Mouse (Mus musculus): ENCODE measurements around the gene Slc35e4. TPM values are rescaled to one million over a fixed set of nuclear protein-coding genes. Genes with fewer than 3 reads are reported as not detected.

Gene Slc35e4
- polyA plus RNA-seq, 1 experiment, result 20.7 TPM

GRCm38 (mm10) chr11:3883711-3884110, 30.8 kb downstream of the Slc35e4 start:
- Histone ChIP-seq H3K27ac (ENCODE audit: insufficient read depth, low read length) (no peak overlapping the region), H3K4me3 (ENCODE audit: insufficient read depth, low read length) (no peak overlapping the region), H3K4me1 (ENCODE audit: control insufficient read depth, insufficient read depth, low read length) (peaks cover 3% of the 10 kb centered on the region; the same call in 1 of the 2 replicates)
- TF ChIP-seq POLR2A (IDR thresholded peaks at IDR 0.05; ENCODE audit: extremely low read depth, insufficient read depth, low read length), result no peak
- TF ChIP-seq CTCF (IDR thresholded peaks at IDR 0.05; ENCODE audit: extremely low read depth, insufficient read depth, low read length), result no peak

GRCm38 (mm10) chr11:3879836-3880235, 34.6 kb downstream of the Slc35e4 start:
- TF ChIP-seq CTCF (IDR thresholded peaks at IDR 0.05; ENCODE audit: extremely low read depth, insufficient read depth, low read length), result peak; percentile 83
- no peak for TF ChIP-seq POLR2A (IDR thresholded peaks at IDR 0.05; ENCODE audit: extremely low read depth, insufficient read depth, low read length)
- no peak overlapping the region for H3K27ac ChIP-seq (ENCODE audit: insufficient read depth, low read length)
- no peaks in the 10 kb centered on the region for H3K4me1 ChIP-seq (ENCODE audit: control insufficient read depth, insufficient read depth, low read length)
- H3K4me3 ChIP-seq (ENCODE audit: insufficient read depth, low read length), result no peak overlapping the region

GRCm38 (mm10) chr11:3878660-3879059, 35.8 kb downstream of the Slc35e4 start:
- H3K27ac ChIP-seq (ENCODE audit: insufficient read depth, low read length), result no peak overlapping the region
- no peak overlapping the region for H3K4me3 ChIP-seq (ENCODE audit: insufficient read depth, low read length)
- TF ChIP-seq CTCF (IDR thresholded peaks at IDR 0.05; ENCODE audit: extremely low read depth, insufficient read depth, low read length), result no peak
- TF ChIP-seq POLR2A (IDR thresholded peaks at IDR 0.05; ENCODE audit: extremely low read depth, insufficient read depth, low read length), result no peak

GRCm38 (mm10) chr11:3876419-3876818, 38.0 kb downstream of the Slc35e4 start:
- H3K27ac ChIP-seq (ENCODE audit: insufficient read depth, low read length), result no peak overlapping the region
- no peaks in the 10 kb centered on the region for H3K4me1 ChIP-seq (ENCODE audit: control insufficient read depth, insufficient read depth, low read length)
- TF ChIP-seq POLR2A (IDR thresholded peaks at IDR 0.05; ENCODE audit: extremely low read depth, insufficient read depth, low read length), result no peak
- no peak for TF ChIP-seq CTCF (IDR thresholded peaks at IDR 0.05; ENCODE audit: extremely low read depth, insufficient read depth, low read length)
- no peak overlapping the region for H3K4me3 ChIP-seq (ENCODE audit: insufficient read depth, low read length)

More at GRCm38 (mm10) chr11:3878660-3879059, 35.8 kb downstream of the Slc35e4 start:
- no peaks in the 10 kb centered on the region for H3K4me1 ChIP-seq (ENCODE audit: control insufficient read depth, insufficient read depth, low read length)

DNA sequence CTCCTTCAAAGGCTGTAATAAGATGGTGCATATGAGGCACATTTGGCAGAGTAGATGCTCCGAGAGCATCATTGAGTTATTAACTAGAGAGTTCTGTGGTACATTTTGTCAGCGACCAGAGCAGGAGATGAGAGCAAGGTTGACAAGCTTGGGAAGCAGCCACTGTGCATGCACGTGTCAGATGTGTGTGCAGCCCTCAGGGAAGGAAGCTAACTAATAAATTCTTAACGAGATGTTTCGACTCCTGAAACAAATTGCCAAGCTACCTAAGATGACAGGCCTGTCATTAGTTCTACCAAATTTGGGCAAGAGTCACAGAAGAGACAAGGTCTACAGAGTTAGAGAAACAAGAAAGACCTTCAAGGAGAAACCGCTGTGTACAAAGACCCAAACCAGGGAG, 50.1 kb downstream of the Slc35e4 start:
- H3K4me1 ChIP-seq (ENCODE audit: control insufficient read depth, insufficient read depth, low read length), result peaks cover 5% of the 10 kb centered on the region
- H3K27ac ChIP-seq (ENCODE audit: insufficient read depth, low read length), result no peak overlapping the region
- peak overlapping the region; percentile 71 for H3K4me3 ChIP-seq (ENCODE audit: insufficient read depth, low read length)
- TF ChIP-seq POLR2A (IDR thresholded peaks at IDR 0.05; ENCODE audit: extremely low read depth, insufficient read depth, low read length), result no peak

DNA sequence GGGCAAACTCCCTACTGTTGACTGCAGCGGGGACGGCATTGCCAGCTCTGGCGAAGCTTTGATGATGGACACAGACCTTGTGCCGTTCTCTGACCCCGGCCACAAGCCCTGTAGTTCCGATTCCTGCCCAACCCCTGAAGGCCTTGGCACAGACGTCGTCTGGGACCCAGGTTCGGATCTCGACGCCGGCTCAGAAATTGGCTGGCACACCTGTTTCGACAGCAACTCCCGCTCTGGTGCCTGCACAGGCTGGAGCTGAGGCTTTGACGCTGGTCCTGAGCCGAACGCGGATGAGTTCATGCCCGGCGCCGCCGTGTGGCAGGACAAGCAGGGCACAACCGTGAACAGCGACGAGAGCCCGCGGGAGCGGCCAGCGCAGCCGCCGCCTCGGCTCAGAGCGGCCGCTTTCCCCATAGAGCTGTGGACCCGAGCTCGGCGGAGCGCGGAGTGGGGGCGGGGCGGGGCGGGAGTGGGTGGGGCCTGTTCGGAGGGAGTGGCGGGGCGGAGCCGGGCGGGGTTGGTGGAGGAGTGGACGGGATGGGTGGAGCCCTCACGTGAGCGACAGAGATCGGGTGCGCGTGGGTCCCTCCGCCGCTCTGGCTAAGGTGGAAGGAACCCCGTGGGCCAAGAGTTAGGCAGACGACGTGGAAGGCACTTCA, 50.9 kb downstream of the Slc35e4 start, which contains the start of gene Osbp2:
Osbp2 (minus strand) TSS at position 450 of the 659 bp plus-strand sequence.
- Histone ChIP-seq H3K4me3 (ENCODE audit: insufficient read depth, low read length) (peak within 1 kb of the TSS; percentile 71), H3K27ac (ENCODE audit: insufficient read depth, low read length) (peak within 1 kb of the TSS; percentile 39; the same call in 1 of the 2 replicates), H3K4me1 (ENCODE audit: control insufficient read depth, insufficient read depth, low read length) (peaks cover 5% of the 10 kb centered on the region)
- TF ChIP-seq CTCF (IDR thresholded peaks at IDR 0.05; ENCODE audit: extremely low read depth, insufficient read depth, low read length), result no peak
- TF ChIP-seq POLR2A (IDR thresholded peaks at IDR 0.05; ENCODE audit: extremely low read depth, insufficient read depth, low read length), result peak; percentile 43; the same call in 1 of the 2 replicates

DNA sequence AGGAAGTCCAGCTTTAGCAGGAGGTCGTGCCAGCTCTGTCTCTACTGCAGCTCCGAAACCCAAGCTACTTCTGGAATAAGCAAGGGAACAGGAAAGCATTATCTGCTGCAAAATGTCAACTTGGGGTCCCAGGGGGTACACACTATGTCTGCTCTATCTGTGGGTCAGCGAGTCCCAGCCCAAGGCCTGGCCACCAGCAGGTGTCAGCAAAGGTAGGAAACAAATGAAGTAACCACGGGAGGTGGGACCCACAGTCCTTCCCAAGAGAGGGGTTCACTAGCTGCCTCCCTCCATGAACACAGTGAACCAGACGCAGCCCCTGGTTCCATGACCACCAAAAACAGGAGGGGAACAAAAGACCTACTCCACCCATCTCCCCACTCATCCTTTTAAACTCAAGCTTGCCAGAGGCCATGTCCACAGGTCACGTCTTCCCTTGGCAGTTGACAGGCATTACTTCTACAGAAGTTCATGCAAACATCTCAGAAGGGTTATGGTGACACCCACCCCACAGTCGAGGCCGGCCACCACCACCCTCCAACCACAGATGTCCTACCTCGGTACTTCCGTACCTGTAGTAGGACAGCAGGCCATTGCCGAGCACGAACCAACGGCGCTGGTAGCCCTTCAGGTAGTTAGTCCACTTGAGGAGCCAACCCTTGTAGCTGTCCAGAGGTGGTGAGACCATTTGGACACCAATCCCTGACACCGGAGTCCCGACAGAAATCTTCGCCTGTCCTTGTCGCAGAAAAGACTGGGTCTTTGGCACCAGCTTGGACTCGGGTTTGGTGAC, 51.6 kb downstream of the Slc35e4 start:
- peak overlapping the region; percentile 39; the same call in 1 of the 2 replicates for H3K27ac ChIP-seq (ENCODE audit: insufficient read depth, low read length)
- peak overlapping the region; percentile 71 for H3K4me3 ChIP-seq (ENCODE audit: insufficient read depth, low read length)
- TF ChIP-seq POLR2A (IDR thresholded peaks at IDR 0.05; ENCODE audit: extremely low read depth, insufficient read depth, low read length), result no peak
- peaks cover 5% of the 10 kb centered on the region for H3K4me1 ChIP-seq (ENCODE audit: control insufficient read depth, insufficient read depth, low read length)

DNA sequence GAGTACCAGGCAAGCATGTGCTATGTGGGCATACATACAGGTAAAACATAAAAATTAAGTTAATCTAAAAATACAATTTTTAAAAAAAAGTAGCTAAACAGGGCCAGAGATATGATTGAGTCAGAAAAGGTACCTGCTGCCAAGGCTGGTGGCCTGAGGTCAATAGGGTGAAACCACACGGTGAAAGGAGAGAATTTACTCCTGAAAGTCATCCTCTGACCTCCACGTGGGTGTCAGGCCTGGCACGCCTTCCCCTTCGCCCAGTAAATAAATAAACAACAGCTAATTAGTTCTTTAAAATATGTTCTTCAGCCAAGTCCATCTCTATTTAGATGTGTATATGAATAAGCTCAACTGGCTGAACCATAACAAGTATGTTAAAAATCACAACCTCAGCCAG, 54.1 kb downstream of the Slc35e4 start:
- TF ChIP-seq CTCF (IDR thresholded peaks at IDR 0.05; ENCODE audit: extremely low read depth, insufficient read depth, low read length) (no peak), POLR2A (IDR thresholded peaks at IDR 0.05; ENCODE audit: extremely low read depth, insufficient read depth, low read length) (no peak)
- no peak overlapping the region for H3K27ac ChIP-seq (ENCODE audit: insufficient read depth, low read length)
- peaks cover 7% of the 10 kb centered on the region for H3K4me1 ChIP-seq (ENCODE audit: control insufficient read depth, insufficient read depth, low read length)
- H3K4me3 ChIP-seq (ENCODE audit: insufficient read depth, low read length), result no peak overlapping the region; the same call in 1 of the 2 replicates

GRCm38 (mm10) chr11:3859778-3860177, 54.7 kb downstream of the Slc35e4 start:
- H3K27ac ChIP-seq (ENCODE audit: insufficient read depth, low read length), result no peak overlapping the region
- H3K4me1 ChIP-seq (ENCODE audit: control insufficient read depth, insufficient read depth, low read length), result peaks cover 7% of the 10 kb centered on the region
- TF ChIP-seq POLR2A (IDR thresholded peaks at IDR 0.05; ENCODE audit: extremely low read depth, insufficient read depth, low read length), result no peak
- TF ChIP-seq CTCF (IDR thresholded peaks at IDR 0.05; ENCODE audit: extremely low read depth, insufficient read depth, low read length), result no peak
- H3K4me3 ChIP-seq (ENCODE audit: insufficient read depth, low read length), result no peak overlapping the region

DNA sequence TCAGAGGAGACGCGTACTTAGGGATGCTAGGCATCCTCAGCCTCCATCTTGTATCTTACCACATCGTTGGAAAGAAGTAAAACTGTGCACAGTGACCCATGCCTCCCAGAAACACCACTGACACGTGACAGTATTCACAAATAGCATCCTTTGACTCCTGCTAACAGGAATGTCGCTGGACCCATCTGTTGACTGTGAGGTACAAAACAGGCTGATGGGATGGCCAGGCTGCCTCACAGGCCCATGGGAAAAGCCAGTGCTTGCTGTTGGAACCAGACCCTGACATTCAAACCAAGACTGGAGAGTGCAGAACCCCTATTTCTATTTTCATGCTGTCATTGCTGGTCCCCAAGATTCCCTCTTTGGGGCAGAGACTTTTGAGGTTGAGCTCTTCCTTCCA, 56.6 kb downstream of the Slc35e4 start:
- Histone ChIP-seq H3K27ac (ENCODE audit: insufficient read depth, low read length) (no peak overlapping the region), H3K4me1 (ENCODE audit: control insufficient read depth, insufficient read depth, low read length) (peaks cover 10% of the 10 kb centered on the region), H3K4me3 (ENCODE audit: insufficient read depth, low read length) (no peak overlapping the region)
- TF ChIP-seq CTCF (IDR thresholded peaks at IDR 0.05; ENCODE audit: extremely low read depth, insufficient read depth, low read length) (no peak), POLR2A (IDR thresholded peaks at IDR 0.05; ENCODE audit: extremely low read depth, insufficient read depth, low read length) (no peak)

Other genes with a start within 250 kb of the Slc35e4 start
- 129 and 131 TPM in 2 replicates for gene Osbp2, start 50.8 kb downstream of the Slc35e4 start, polyA plus RNA-seq (2012; rRNA removed)
- 0.25 and 0.29 TPM in 2 replicates for gene 4921536K21Rik, start 19.6 kb downstream of the Slc35e4 start, polyA plus RNA-seq (2012; rRNA removed)
- 19.3 and 19.4 TPM in 2 replicates for gene Dusp18, start 19.4 kb downstream of the Slc35e4 start, polyA plus RNA-seq (2012; rRNA removed)
- gene Tcn2, start 17.5 kb upstream of the Slc35e4 start, polyA plus RNA-seq (2012; rRNA removed), result 32.0 and 33.7 TPM in 2 replicates
- gene Pes1, start 49.3 kb upstream of the Slc35e4 start, polyA plus RNA-seq (2012; rRNA removed), result 34.4 and 34.6 TPM in 2 replicates
- 0.08 and 0.27 TPM in 2 replicates for gene 4930556J24Rik, start 62.1 kb upstream of the Slc35e4 start, polyA plus RNA-seq (2012; rRNA removed)
- 32.0 and 36.4 TPM in 2 replicates for gene Gal3st1, start 69.0 kb upstream of the Slc35e4 start, polyA plus RNA-seq (2012; rRNA removed)
- 0.17 and 0.26 TPM in 2 replicates for gene Sec14l4, start 116.8 kb upstream of the Slc35e4 start, polyA plus RNA-seq (2012; rRNA removed)
- 0.44 and 0.52 TPM in 2 replicates for gene Sec14l3, start 150.2 kb upstream of the Slc35e4 start, polyA plus RNA-seq (2012; rRNA removed)
- 82.5 and 92.9 TPM in 2 replicates for gene Mtfp1, start 180.8 kb upstream of the Slc35e4 start, polyA plus RNA-seq (2012; rRNA removed)
- 40.1 and 42.9 TPM in 2 replicates for gene Sec14l2, start 208.8 kb upstream of the Slc35e4 start, polyA plus RNA-seq (2012; rRNA removed)
- gene Rnf215, start 220.5 kb upstream of the Slc35e4 start, polyA plus RNA-seq (2012; rRNA removed), result 34.9 and 36.5 TPM in 2 replicates
- 19.0 and 19.1 TPM in 2 replicates for gene Ccdc157, start 245.6 kb upstream of the Slc35e4 start, polyA plus RNA-seq (2012; rRNA removed)
- gene Sf3a1, start 245.7 kb upstream of the Slc35e4 start, polyA plus RNA-seq (2012; rRNA removed), result 38.8 and 39.0 TPM in 2 replicates

Data from cortical plate, adult 2 months (tissue).